ENCODE assay signal across 24 mouse cellular contexts in genomic region chr9:86739971-86740370, GRCm38 (mm10). TPM values are rescaled to one million over a fixed set of nuclear protein-coding genes. Genes with fewer than 3 reads are reported as not detected.
DNase-seq lines count a peak whose midpoint lies in the region; ATAC-seq lines count a peak whose summit lies in the region.
"Had no signal": no experiment of that assay in that cellular context is flagged by ENCODE, and none has a peak within 500 bp of the region (broad histone marks: within the 10 kb centered on the region; RNA-seq: fewer than 3 reads in every experiment).

No protein-coding gene starts in this region.

- no peak overlapping the region for H3K4me3 ChIP-seq in kidney, embryonic 15.5 days (replicated peaks)
- H3K4me3 ChIP-seq: embryonic facial prominence, embryonic 13.5 days; embryonic facial prominence, embryonic 15.5 days; erythroblast, embryonic 14.5 days; forebrain, embryonic 10.5 days; forebrain, embryonic 12.5 days had no signal

- H3K27ac ChIP-seq in kidney, embryonic 15.5 days = no peak overlapping the region
- H3K27ac ChIP-seq: embryonic facial prominence, embryonic 13.5 days; embryonic facial prominence, embryonic 15.5 days; forebrain, embryonic 10.5 days; forebrain, embryonic 12.5 days had no signal

- H3K4me2 ChIP-seq in kidney, embryonic 15.5 days = no peak overlapping the region
- H3K4me2 ChIP-seq: embryonic facial prominence, embryonic 13.5 days; embryonic facial prominence, embryonic 15.5 days; forebrain, embryonic 12.5 days had no signal

- WGBS in kidney, embryonic 15.5 days = 35% methylated on average over 3 of the region's 3 CpGs

- peaks cover 10% of the 10 kb centered on the region for H3K4me1 ChIP-seq in kidney, embryonic 15.5 days

- peak; percentile 92 for DNase-seq in ES-CJ7 (ENCODE audit: low read depth, low spot score)
- DNase-seq in R1 (ENCODE audit: low read depth, low spot score) = peak; percentile 92
- DNase-seq in adrenal gland, adult 8-10 months = no peak
- DNase-seq: adrenal gland, adult 2 months; adrenal gland, postnatal 14 days; adrenal gland, postnatal 36 days; cerebellum, adult 11-12 months; cerebellum, adult 2 months; cerebellum, adult 9-10 months; cerebellum, postnatal 10 days; cerebellum, postnatal 36 days; embryo, embryonic 11 days had no signal

- no peak for ATAC-seq in CD4-positive, CD25-positive, alpha-beta regulatory T cell, adult 4 months
- ATAC-seq in kidney, embryonic 15.5 days (replicated peaks; ENCODE audit: low FRiP score) = no peak
- ATAC-seq: forebrain, embryonic 14.5 days; forebrain, embryonic 16.5 days had no signal

- H3K36me3 ChIP-seq in kidney, embryonic 15.5 days = no peaks in the 10 kb centered on the region
- H3K36me3 ChIP-seq: embryonic facial prominence, embryonic 13.5 days; embryonic facial prominence, embryonic 15.5 days; forebrain, embryonic 10.5 days; forebrain, embryonic 12.5 days had no signal

- no peaks in the 10 kb centered on the region for H3K9me3 ChIP-seq in kidney, embryonic 15.5 days (replicated peaks)
- H3K9me3 ChIP-seq: embryonic facial prominence, embryonic 13.5 days; embryonic facial prominence, embryonic 15.5 days; forebrain, embryonic 10.5 days; forebrain, embryonic 12.5 days had no signal

- no peak overlapping the region for H3K9ac ChIP-seq in kidney, embryonic 15.5 days
- H3K9ac ChIP-seq: embryonic facial prominence, embryonic 13.5 days; embryonic facial prominence, embryonic 15.5 days; forebrain, embryonic 12.5 days had no signal

- H3K27me3 ChIP-seq in kidney, embryonic 15.5 days = peaks cover 7% of the 10 kb centered on the region
- H3K27me3 ChIP-seq: CH12.LX had no signal

RNA-seq across cellular contexts. Expression of gene Prss35, which starts 3.5 kb away (rescaled TPM):
- 100 to 1,000 TPM; 111 to 703 (median 400) TPM for total RNA-seq in adrenal gland, adult 8-10 months (2022)
- not detected for polyA plus RNA-seq in CD4-positive, CD25-positive, alpha-beta regulatory T cell, adult 4 months (2017; shearing (Covaris generic))
- polyA plus RNA-seq in kidney, embryonic 15.5 days (2015; fragmentation: Nextera tagmentation; extraction: Ambion mirVana) = 9.7 and 12.2 TPM in 2 replicates
- total RNA-seq: CH12.LX; common myeloid progenitor, adult 5-6 weeks; MEL had no signal
- polyA plus RNA-seq: erythroblast, embryonic 14.5 days had no signal

RNA-seq across cellular contexts. Expression of gene Me1, which starts 44.2 kb away (rescaled TPM):
- total RNA-seq in adrenal gland, adult 8-10 months (2022) = 1,000 to 10,000 TPM; 1,151 to 1,951 (median 1,592) TPM
- polyA plus RNA-seq in CD4-positive, CD25-positive, alpha-beta regulatory T cell, adult 4 months (2017; shearing (Covaris generic)) = not detected
- 12.7 and 17.3 TPM in 2 replicates for polyA plus RNA-seq in kidney, embryonic 15.5 days (2015; fragmentation: Nextera tagmentation; extraction: Ambion mirVana)

Comparison
In these comparisons a context has a peak if more than half of its experiments do, and no peak if none do; other contexts are left out.
1. RNA of gene Prss35, which starts 3.5 kb away (polyA plus RNA-seq): 9.7 to 12.2 TPM in kidney, embryonic 15.5 days; not detected in CD4-positive, CD25-positive, alpha-beta regulatory T cell, adult 4 months; every median in the first group is over 10 times any median in the second.
2. RNA of gene Me1, which starts 44.2 kb away (polyA plus RNA-seq): 12.7 to 17.3 TPM in kidney, embryonic 15.5 days; not detected in CD4-positive, CD25-positive, alpha-beta regulatory T cell, adult 4 months; every median in the first group is over 10 times any median in the second.